Mouse (Mus musculus) embryonic stem cell, embryonic (primary cell): ENCODE measurements at regions not wholly inside any gene's neighbourhood (a gene's known extent, or its start where the extent isn't known, plus 50 kb on each side); places are given as distances from the start of the nearest gene placed in this dataset.
"Not testable (repeated sequence)": the region's sequence is repeated elsewhere in the genome, so short reads cannot be mapped to it uniquely, and the experiment has no call there.

Source experiments
- CTCF ChIA-PET, 4 experiments: fragments of 300-600 bp in 2 of 4; fragments of 350-600 bp in 2 of 4; sonication (Branson Sonifier 250); formaldehyde crosslinking; loops; one replicate each; lab custom pipeline; 2022; ENCODE audit warnings: inconsistent platforms in 2 of 4; lab: Charles Lee
- POLR2A ChIA-PET, 4 experiments: fragments of 300-600 bp in 2 of 4; fragments of 350-600 bp in 2 of 4; sonication (Branson Sonifier 250); formaldehyde crosslinking; loops; one replicate each; lab custom pipeline; 2022; ENCODE audit warnings: antibody characterized with exemption in 4 of 4, inconsistent platforms in 1 of 4; lab: Charles Lee

GRCm38 (mm10) chr13:69129056-69129620 lies 129.8 kb upstream of the Adcy2 start:
- CTCF ChIA-PET: no interaction called here

DNA sequence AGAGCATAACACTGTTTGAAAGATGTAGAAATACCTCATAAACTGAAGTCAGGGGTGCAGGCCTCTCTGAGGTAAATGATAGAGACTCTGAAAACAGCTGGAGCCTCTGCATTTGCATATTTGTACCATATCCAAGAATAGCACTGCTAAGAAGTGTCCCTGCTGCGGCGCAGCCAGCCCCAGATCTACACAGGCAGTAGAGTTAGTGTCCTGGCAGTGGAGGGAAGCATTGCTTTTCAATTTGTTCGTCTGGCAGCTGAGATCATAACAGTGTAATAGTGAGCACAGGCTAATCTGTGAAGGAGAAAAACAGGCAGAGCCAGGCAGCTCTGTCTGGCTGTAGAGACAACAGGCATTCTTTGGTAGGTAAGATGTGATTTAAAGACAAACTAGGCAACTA lies 128.2 kb upstream of the Adcy2 start:
- CTCF ChIA-PET: interaction anchor here in 1 of 4 experiments (0.6 kb wide), 1 partner anchor 529 kb away, joined by 3 read pairs; no protein-coding TSS in a partner anchor
- POLR2A ChIA-PET: no interaction called here

More at GRCm38 (mm10) chr13:69129056-69129620, 129.8 kb upstream of the Adcy2 start:
- POLR2A ChIA-PET: interaction anchor here in 1 of 4 experiments (0.6 kb wide), 1 partner anchor 535 kb away, joined by 5 read pairs; no protein-coding TSS in a partner anchor

DNA sequence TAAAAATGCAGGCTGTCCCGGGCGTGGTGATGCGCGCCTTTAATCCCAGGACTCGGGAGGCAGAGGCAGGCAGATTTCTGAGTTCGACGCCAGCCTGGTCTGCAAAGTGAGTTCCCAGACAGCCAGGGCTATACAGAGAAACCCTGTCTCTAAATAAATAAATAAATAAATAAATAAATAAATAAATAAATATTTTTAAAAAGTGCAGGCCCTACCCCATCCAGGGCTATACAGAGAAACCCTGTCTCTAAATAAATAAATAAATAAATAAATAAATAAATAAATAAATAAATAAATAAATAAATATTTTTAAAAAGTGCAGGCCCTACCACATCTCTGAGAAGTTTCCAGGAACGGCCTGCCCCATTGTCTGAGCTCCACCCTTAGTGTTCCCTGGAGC lies 119.4 kb upstream of the Adcy2 start:
- CTCF ChIA-PET, POLR2A ChIA-PET: not testable (repeated sequence)

- ChIA-PET POLR2A (no interaction called here), CTCF (no interaction called here)
These were observed 109.8 kb upstream of the Adcy2 start for GRCm38 (mm10) chr13:69109168-69109567.

DNA sequence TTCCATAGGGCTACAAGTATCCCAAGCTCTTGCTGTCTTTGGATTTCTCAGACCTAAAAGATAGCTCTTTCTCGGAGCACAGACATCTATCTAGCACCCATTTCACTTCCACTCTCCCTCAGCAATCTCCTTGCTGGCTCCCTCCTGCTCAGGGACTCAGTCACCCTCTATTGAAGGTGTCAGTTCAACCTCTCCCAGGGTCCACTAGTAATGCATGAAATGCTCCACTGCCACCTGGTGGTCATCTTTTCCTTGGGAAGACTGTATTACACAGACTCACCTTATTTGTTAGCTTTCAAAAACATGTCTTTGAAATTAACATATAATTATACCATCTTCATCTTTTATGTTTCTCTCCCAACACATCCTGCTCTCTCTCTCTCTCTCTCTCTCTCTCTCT lies 87.3 kb upstream of the Adcy2 start:
- ChIA-PET POLR2A (interaction anchor here in 2 of 4 experiments (0.7 to 0.8 kb wide), 2 partner anchors 258 to 355 kb away, joined by 4 to 6 read pairs; no protein-coding TSS in a partner anchor), CTCF (interaction anchor here (0.6 to 1.5 kb wide), 11 partner anchors 14 to 1227 kb away, joined by 3 to 10 read pairs (median 4); no protein-coding TSS in a partner anchor)

GRCm38 (mm10) chr13:69070336-69070735 lies 71.0 kb upstream of the Adcy2 start:
- POLR2A ChIA-PET: no interaction called here
- CTCF ChIA-PET: no interaction called here

DNA sequence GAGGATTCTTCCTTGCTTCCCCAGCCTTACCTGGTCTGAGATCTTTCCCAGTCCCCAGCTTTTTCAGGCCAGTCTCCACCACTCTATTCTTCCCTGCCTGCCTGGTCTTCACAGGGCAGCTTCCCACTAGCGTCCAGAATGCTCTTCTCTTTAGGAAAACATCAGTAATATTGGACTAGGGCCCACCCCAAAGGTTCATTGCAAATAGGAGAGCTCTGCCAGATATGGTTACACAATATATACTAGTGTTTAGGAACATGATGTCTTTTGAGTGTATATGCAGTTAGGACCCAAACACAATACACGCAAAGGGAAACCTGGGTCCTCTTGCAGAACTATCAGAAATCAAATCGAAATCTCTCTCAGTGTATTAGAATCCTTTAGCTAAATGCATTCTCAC lies 70.5 kb upstream of the Adcy2 start:
- CTCF ChIA-PET: no interaction called here
- POLR2A ChIA-PET: interaction anchor here in 1 of 4 experiments (0.6 kb wide), 2 partner anchors 420 to 1581 kb away, joined by 3 read pairs; no protein-coding TSS in a partner anchor

- POLR2A ChIA-PET: no interaction called here
These were observed 67.3 kb upstream of the Adcy2 start for GRCm38 (mm10) chr13:69066636-69067035.

DNA sequence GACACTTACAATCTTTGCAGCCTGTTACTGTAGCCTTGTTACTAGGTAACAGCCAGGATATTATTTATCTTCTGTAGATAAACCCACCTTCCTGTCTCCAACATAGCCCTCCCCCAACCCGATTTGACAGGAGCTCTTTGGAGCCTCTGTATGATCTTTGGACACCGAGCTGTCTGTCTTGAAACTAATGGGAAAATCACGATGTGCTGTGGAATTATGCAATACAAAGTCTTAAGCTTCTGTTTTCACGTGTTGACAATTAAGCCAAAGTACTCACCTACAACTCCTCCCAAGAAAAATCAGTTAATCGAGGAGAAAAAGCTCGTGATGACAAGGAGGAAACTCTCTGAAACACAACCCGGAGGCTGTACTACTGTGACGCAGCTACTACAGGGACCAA lies 65.9 kb upstream of the Adcy2 start:
- ChIA-PET POLR2A (no interaction called here), CTCF (no interaction called here)

More at GRCm38 (mm10) chr13:69066636-69067035, 67.3 kb upstream of the Adcy2 start:
- CTCF ChIA-PET: no interaction called here

DNA sequence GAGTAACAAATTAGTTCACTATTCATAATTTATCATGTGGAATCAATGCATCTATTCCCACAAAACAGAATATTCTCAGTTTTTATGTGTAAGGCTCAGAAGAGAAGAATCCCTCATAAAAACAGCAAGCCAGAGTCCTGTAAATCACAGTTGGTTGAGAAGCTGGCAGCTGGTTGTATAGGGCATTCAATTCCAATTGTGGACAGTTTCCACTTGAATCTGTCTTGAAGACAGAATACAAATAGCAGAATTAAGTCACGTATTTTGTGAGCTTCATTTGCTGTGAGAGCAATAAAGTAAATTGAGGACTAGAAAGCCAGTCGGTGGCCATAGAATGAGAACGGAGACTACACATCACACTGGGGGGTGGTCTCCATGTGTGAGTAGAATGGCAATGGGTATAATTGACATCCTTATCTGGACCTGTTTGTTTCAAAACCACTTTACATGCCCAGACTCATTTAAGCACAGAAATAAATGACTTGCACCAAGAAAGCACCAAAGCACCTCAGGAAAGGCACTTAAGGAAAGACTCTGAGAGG lies 63.4 kb upstream of the Adcy2 start:
- ChIA-PET POLR2A (no interaction called here), CTCF (no interaction called here)

GRCm38 (mm10) chr13:69061436-69061835 lies 62.1 kb upstream of the Adcy2 start:
- POLR2A ChIA-PET: no interaction called here
- CTCF ChIA-PET: no interaction called here
